Mouse (Mus musculus): ENCODE measurements around the gene Apoo.
"Not testable (repeated sequence)": the region's sequence is repeated elsewhere in the genome, so short reads cannot be mapped to it uniquely, and the experiment has no call there.

- TF ChIP-seq GATA1, TAL1 (IDR thresholded peaks at IDR 0.05; ENCODE audit: low read length): not testable (repeated sequence)
Measured at GRCm38 (mm10) chrX:94462604-94463429, 95.9 kb downstream of the Apoo start.

Data from erythroblast, embryonic 14.5 days (primary cell).